Mouse (Mus musculus): ENCODE data around the gene Nhsl1.

- TF ChIP-seq CTCF (IDR thresholded peaks at IDR 0.05; ENCODE audit: control insufficient read depth, insufficient read depth, insufficient replicate concordance, low read depth, low read length) (no peak), POLR2A (IDR thresholded peaks at IDR 0.05; ENCODE audit: control insufficient read depth, low read depth, low read length) (no peak)
Observed at GRCm38 (mm10) chr10:18375301-18375700, 56.5 kb downstream of the Nhsl1 start.

Measured in testis, adult 2 months (tissue).